Mouse (Mus musculus): ENCODE results near the gene Vrtn. TPM values are rescaled to one million over a fixed set of nuclear protein-coding genes. Genes with fewer than 3 reads are reported as not detected.

Gene Vrtn
- total and polyA plus RNA-seq, 3 experiments: not detected

DNA sequence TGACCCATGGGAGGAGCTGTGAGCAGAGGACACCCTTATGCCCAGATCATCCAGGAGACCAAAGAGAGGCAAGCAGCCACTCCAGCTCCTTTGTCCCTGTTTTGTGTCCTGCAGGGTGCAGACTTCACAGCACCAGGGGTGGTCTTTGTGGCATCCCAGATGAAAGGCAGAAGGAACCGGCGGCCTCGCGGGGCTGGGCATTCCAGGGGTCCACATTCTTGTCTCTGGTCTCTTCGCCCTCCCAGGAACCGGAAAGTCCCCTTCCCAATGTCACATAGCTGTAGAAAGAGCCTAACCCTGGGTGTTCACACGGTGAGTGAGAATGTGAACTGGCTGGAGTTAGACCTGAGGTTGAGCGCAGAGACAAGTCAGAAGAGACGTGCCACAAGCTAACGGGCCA, 30.8 kb downstream of the Vrtn start:
- TF ChIP-seq HCFC1 (IDR thresholded peaks at IDR 0.05; ENCODE audit: low read depth, low read length): no peak
- no peak for TF ChIP-seq CHD1 (IDR thresholded peaks at IDR 0.05; ENCODE audit: low read depth, low read length)
- no peak for TF ChIP-seq MEF2A (IDR thresholded peaks at IDR 0.05; ENCODE audit: extremely low read depth, insufficient replicate concordance, low read depth, low read length, poor library complexity, severe bottlenecking)
- TF ChIP-seq ELF1 (IDR thresholded peaks at IDR 0.05; ENCODE audit: low read depth, low read length): no peak
- TF ChIP-seq ZKSCAN1 (IDR thresholded peaks at IDR 0.05; ENCODE audit: low read depth, low read length): no peak
- TF ChIP-seq RCOR1 (IDR thresholded peaks at IDR 0.05; ENCODE audit: low read depth, low read length): no peak
- TF ChIP-seq MXI1 (IDR thresholded peaks at IDR 0.05; ENCODE audit: low read depth, low read length): no peak
- TF ChIP-seq UBTF (IDR thresholded peaks at IDR 0.05; ENCODE audit: borderline replicate concordance, insufficient read depth, low read depth, low read length): no peak
- TF ChIP-seq POLR2AphosphoS5 (IDR thresholded peaks at IDR 0.05; ENCODE audit: borderline replicate concordance, low read depth, low read length): no peak
- no peak for TF ChIP-seq NELFE (IDR thresholded peaks at IDR 0.05; ENCODE audit: low read depth, low read length)
- no peak for TF ChIP-seq GATA1 (IDR thresholded peaks at IDR 0.05; ENCODE audit: low read depth, low read length)
- TF ChIP-seq E2F4 (IDR thresholded peaks at IDR 0.05; ENCODE audit: borderline replicate concordance, low read depth, low read length): no peak
- no peak for TF ChIP-seq ZMIZ1 (IDR thresholded peaks at IDR 0.05; ENCODE audit: low read depth, low read length)
- TF ChIP-seq MYB (IDR thresholded peaks at IDR 0.05; ENCODE audit: low read depth, low read length): no peak
- TF ChIP-seq NRF1 (IDR thresholded peaks at IDR 0.05; ENCODE audit: insufficient read depth, low read depth, low read length, poor library complexity, severe bottlenecking): no peak
- TF ChIP-seq SMC3 (IDR thresholded peaks at IDR 0.05; ENCODE audit: low read depth, low read length): no peak
- no peak for TF ChIP-seq CHD2 (IDR thresholded peaks at IDR 0.05; ENCODE audit: low read length)
- no peak for TF ChIP-seq TAL1 (IDR thresholded peaks at IDR 0.05; ENCODE audit: low read length)
- no peak for TF ChIP-seq POLR2AphosphoS2 (IDR thresholded peaks at IDR 0.05; ENCODE audit: low read length)
- TF ChIP-seq GABPA (IDR thresholded peaks at IDR 0.05; ENCODE audit: low read depth, low read length): no peak
- Histone ChIP-seq H3K9me3 (replicated peaks; ENCODE audit: insufficient read depth, low read length) (no peaks in the 10 kb centered on the region), H3K9ac (ENCODE audit: control insufficient read depth, low read depth, low read length, poor library complexity, severe bottlenecking) (no peak overlapping the region), H3K36me3 (ENCODE audit: control insufficient read depth in 1 of 2, insufficient read depth in 2 of 2, low read length in 2 of 2) (no peaks in the 10 kb centered on the region), H3K27me3 (ENCODE audit: control insufficient read depth in 1 of 2, insufficient read depth in 2 of 2, low read length in 2 of 2) (peaks cover 0 to 1% of the 10 kb centered on the region in 2 experiments; a peak in 1 of 4 replicates), H3K27ac (ENCODE audit: control insufficient read depth, low read depth, low read length) (no peak overlapping the region), H3K4me1 (ENCODE audit: control insufficient read depth in 1 of 2, insufficient read depth in 2 of 2, low read length in 2 of 2) (no peaks in the 10 kb centered on the region), H3K4me3 (ENCODE audit: control insufficient read depth in 1 of 2, insufficient read depth in 1 of 2, low read depth in 2 of 2, low read length in 2 of 2) (no peak overlapping the region), H3K79me2 (ENCODE audit: control insufficient read depth, insufficient read depth, low read length, poor library complexity) (no peaks in the 10 kb centered on the region)
- no peak for DNase-seq (ENCODE audit: low read depth, low spot score)

Measured in MEL (cell line).